Mouse (Mus musculus) forebrain, embryonic 14.5 days (tissue): ENCODE results near the gene Tmc2. TPM values are rescaled to one million over a fixed set of nuclear protein-coding genes. Genes with fewer than 3 reads are reported as not detected.

Experiments used
- ATAC-seq: fragments of 200-750 bp; cut with Nextera tagmentation; 2 replicates; pipeline ENCODE4 v1.8.0; 2017; ENCODE audit warnings: mild to moderate bottlenecking, moderate library complexity
- DNase-seq: peaks from one replicate; pipeline ENCODE4 v3.0.0-alpha.2; 2015; ENCODE audit warnings: low spot score
- H3K27ac ChIP-seq: fragments of 300-500 bp; sonication (generic); 2 replicates; pipeline ENCODE4 v1.5.1; 2014; ENCODE audit warnings: low read depth, mild to moderate bottlenecking, control low read depth, low read length, moderate library complexity
- H3K27me3 ChIP-seq: fragments of 300-500 bp; sonication (generic); replicated peaks from 2 replicates; pipeline ENCODE4 v1.6.1; 2014; ENCODE audit warnings: low read length, control low read depth, mixed read lengths; ENCODE audit not compliant: control insufficient read depth, insufficient read depth
- H3K36me3 ChIP-seq: fragments of 300-500 bp; sonication (generic); 2 replicates; pipeline ENCODE4 v1.6.1; 2014; ENCODE audit warnings: low read length, control low read depth; ENCODE audit not compliant: control insufficient read depth, insufficient read depth
- H3K4me1 ChIP-seq: fragments of 300-500 bp; sonication (generic); 2 replicates; pipeline ENCODE4 v1.6.1; 2014; ENCODE audit warnings: antibody characterized with exemption, low read length, control low read depth; ENCODE audit not compliant: control insufficient read depth, insufficient read depth
- H3K4me2 ChIP-seq: fragments of 300-500 bp; sonication (generic); 2 replicates; pipeline ENCODE4 v1.6.1; 2014; ENCODE audit warnings: mild to moderate bottlenecking, control low read depth, low read length
- H3K4me3 ChIP-seq: fragments of 300-500 bp; sonication (generic); 2 replicates; pipeline ENCODE4 v1.5.1; 2014; ENCODE audit warnings: low read depth, low read length, control low read depth
- H3K9ac ChIP-seq: fragments of 300-500 bp; sonication (generic); 2 replicates; pipeline ENCODE4 v1.6.1; 2014; ENCODE audit warnings: mild to moderate bottlenecking, low read length, control low read depth, moderate library complexity
- H3K9me3 ChIP-seq: fragments of 300-500 bp; sonication (generic); replicated peaks from 2 replicates; pipeline ENCODE4 v1.6.1; 2016; ENCODE audit warnings: low read length, control low read depth, mixed read lengths; ENCODE audit not compliant: control insufficient read depth
- WGBS: fragments of 180-500 bp; shearing (Covaris S2); extraction: QIAGEN DNeasy Blood & Tissue Kit; methylation state at CpG from one replicate; pipeline ENCODE4 v1.1.7; 2014; 5-methylcytosine and 5-hydroxymethylcytosine counted together
- polyA plus RNA-seq: library from polyadenylated mRNA; unstranded; fragments of >200 nt; fragmentation: Nextera tagmentation; extraction: Ambion mirVana; gene quantifications from 2 replicates; pipeline ENCODE4 v1.2.1, GENCODE M21; 2014

The Tmc2 gene
- polyA plus RNA-seq, 1 experiment from 2014 or later, result not detected

DNA sequence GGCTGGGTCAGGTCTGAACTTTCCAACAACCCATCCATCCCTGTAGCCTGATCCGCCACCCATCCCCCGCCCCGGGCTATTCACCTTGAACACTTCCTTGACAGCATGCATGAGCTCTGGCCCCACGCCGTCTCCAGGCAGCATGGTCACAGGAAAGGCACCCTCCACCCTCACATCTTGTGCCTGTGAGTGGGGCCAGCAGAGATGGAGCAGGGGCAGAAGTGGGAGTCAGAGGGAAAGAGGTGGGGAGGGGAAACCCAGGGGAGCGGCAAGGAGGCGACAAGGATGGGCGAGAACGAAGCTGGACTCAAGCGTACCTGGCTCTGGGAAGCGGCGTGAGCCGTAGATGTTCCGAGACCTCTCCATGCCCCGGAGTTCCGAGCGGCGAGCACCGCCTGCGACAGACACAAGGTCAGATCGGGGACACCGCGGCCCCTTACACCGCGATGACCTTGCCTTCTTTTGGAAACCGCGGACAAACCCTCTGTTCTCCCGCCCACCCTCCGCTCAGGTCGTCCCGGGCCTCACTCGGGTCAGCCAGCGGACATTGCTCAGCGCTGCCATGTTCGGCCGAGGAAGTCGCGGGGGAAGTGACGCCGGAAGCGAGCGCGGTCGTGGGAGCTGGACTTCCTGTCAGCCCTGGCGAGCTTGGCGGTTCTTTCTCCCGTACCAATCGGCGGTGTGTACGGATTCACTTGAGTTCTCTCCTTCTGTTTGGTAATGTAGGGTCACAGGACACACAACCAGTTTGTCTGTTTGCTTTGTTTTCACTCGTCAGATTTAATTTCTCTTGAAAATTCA lies 89.1 kb downstream of the Tmc2 start, which contains the start of gene Idh3b:
TSS of gene Idh3b (minus strand) at position 694 of the 801 bp plus-strand sequence.
- no peaks in the 10 kb centered on the region for H3K9me3 ChIP-seq
- under 1% methylated on average over 51 of the region's 51 CpGs for WGBS

DNA sequence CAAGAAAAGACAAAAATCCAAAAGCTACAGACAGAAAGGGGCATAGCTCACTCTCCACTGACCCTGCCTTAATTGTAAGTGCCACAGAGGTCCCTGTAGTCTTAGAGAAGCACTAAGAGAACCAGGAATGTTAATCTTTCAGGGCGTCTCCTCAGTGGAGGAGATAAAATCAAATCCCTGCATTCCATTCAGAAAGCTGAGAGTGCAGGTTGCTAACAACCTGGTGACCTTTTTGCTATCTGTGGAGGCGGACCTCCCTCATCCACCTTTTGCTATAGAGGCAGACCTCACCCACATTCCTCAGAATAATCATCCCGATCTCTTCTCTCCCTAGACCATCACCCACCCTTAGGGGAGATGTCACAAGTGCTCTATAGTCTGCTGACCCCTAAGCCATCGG lies 94.1 kb downstream of the Tmc2 start:
- WGBS, result 69% methylated on average over 4 of the region's 4 CpGs
- no peak for ATAC-seq
- Histone ChIP-seq H3K9ac (no peak overlapping the region), H3K4me2 (no peak overlapping the region), H3K27me3 (no peaks in the 10 kb centered on the region), H3K36me3 (no peaks in the 10 kb centered on the region), H3K9me3 (no peaks in the 10 kb centered on the region), H3K4me3 (no peak overlapping the region), H3K27ac (no peak overlapping the region), H3K4me1 (no peaks in the 10 kb centered on the region)
- DNase-seq, result no peak

More for the DNA sequence above, 89.1 kb downstream of the Tmc2 start, which contains the start of gene Idh3b:
- Histone ChIP-seq H3K9ac (peak within 1 kb of the TSS; percentile 83), H3K36me3 (peaks cover 31% of the 10 kb centered on the region), H3K27ac (peak within 1 kb of the TSS; percentile 6; the same call in 1 of the 2 replicates), H3K4me2 (peak within 1 kb of the TSS; percentile 95), H3K4me3 (peak within 1 kb of the TSS; percentile 75), H3K27me3 (no peaks in the 10 kb centered on the region), H3K4me1 (peaks cover 3% of the 10 kb centered on the region; the same call in 1 of the 2 replicates)
- DNase-seq, result peak; percentile 92
- ATAC-seq, result peak; percentile 93

DNA sequence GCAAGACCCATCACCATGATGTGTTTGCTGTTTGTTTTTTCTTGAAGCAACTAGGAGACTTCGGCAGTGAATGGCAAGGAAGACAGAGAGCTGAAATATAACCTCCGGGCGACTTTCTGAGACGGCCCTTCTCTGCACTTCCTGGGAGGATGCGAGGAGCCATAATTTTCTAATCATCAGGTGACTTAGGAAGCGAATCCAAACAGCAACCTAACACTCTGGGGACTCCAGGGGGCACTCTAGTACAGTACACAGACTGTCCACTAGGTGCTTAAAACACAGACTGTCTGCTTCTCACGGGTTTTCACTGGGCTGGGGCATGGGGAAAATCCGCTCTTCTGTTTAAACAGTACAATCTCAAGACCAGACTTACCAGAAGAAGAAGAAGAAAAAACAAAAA lies 96.4 kb downstream of the Tmc2 start:
- ATAC-seq, result peak; percentile 30; the same call in 1 of the 2 replicates
- no peak overlapping the region for H3K27ac ChIP-seq
- DNase-seq, result peak; percentile 92
- H3K36me3 ChIP-seq, result no peaks in the 10 kb centered on the region
- H3K4me3 ChIP-seq, result no peak overlapping the region
- H3K27me3 ChIP-seq, result no peaks in the 10 kb centered on the region
- H3K4me2 ChIP-seq, result no peak overlapping the region
- H3K9ac ChIP-seq, result no peak overlapping the region
- H3K4me1 ChIP-seq, result peaks cover 5% of the 10 kb centered on the region
- 20% methylated on average over 8 of the region's 8 CpGs for WGBS
- no peaks in the 10 kb centered on the region for H3K9me3 ChIP-seq

DNA sequence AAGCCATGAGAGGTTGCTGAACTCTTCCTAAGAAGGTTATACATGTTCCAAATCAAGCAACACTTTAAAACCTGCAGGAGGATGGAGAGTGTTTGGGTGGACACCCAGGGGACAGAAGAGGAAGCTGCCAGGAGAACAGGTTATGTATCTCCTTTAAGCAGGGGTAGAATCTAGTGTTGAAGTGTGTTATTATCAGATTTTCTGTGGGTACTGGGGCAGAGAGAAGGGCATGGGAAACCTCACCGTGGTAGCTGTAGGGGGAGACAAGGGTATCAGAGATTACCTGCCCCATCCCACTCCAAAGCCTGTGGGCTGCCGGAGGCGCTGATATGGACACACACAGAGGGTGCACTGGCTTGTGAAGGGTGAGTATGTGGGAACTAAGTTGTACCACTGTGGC lies 98.0 kb downstream of the Tmc2 start:
- no peak for DNase-seq
- H3K4me3 ChIP-seq, result no peak overlapping the region
- no peak overlapping the region for H3K9ac ChIP-seq
- no peaks in the 10 kb centered on the region for H3K27me3 ChIP-seq
- no peaks in the 10 kb centered on the region for H3K9me3 ChIP-seq
- no peak overlapping the region for H3K27ac ChIP-seq
- H3K4me2 ChIP-seq, result no peak overlapping the region
- peaks cover 6% of the 10 kb centered on the region for H3K4me1 ChIP-seq
- WGBS, result 41% methylated on average over 3 of the region's 3 CpGs
- ATAC-seq, result no peak
- H3K36me3 ChIP-seq, result 0 out of 2 replicates have a peak, but pooled peaks cover 3% of the 10 kb centered on the region

DNA sequence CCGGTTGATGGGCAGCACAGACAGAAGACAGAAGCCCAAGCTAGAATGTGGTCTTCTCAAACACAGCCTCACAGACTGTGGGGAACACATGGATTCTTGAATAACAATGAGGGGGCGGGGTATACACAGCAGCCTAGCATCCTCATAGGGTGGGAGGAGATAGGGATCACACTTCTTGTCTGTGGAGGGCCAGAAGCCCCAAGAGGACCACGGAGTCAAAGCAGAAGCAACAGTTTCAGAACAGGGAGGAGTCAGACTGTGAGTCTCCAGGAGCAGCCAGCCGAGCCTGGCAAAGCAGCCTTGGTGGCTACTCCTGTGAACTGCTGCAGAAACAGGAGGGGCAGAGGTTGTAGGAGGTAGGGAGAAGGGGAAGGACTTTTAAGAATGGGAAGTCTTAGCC lies 98.5 kb downstream of the Tmc2 start:
- Histone ChIP-seq H3K4me1 (peaks cover 6% of the 10 kb centered on the region), H3K9ac (no peak overlapping the region), H3K27me3 (no peaks in the 10 kb centered on the region), H3K4me3 (no peak overlapping the region), H3K9me3 (no peaks in the 10 kb centered on the region), H3K36me3 (peaks cover 7% of the 10 kb centered on the region; the same call in 1 of the 2 replicates), H3K4me2 (no peak overlapping the region), H3K27ac (no peak overlapping the region)
- 13% methylated on average over 4 of the region's 4 CpGs for WGBS
- ATAC-seq (no peak), DNase-seq (peak; percentile 53)

DNA sequence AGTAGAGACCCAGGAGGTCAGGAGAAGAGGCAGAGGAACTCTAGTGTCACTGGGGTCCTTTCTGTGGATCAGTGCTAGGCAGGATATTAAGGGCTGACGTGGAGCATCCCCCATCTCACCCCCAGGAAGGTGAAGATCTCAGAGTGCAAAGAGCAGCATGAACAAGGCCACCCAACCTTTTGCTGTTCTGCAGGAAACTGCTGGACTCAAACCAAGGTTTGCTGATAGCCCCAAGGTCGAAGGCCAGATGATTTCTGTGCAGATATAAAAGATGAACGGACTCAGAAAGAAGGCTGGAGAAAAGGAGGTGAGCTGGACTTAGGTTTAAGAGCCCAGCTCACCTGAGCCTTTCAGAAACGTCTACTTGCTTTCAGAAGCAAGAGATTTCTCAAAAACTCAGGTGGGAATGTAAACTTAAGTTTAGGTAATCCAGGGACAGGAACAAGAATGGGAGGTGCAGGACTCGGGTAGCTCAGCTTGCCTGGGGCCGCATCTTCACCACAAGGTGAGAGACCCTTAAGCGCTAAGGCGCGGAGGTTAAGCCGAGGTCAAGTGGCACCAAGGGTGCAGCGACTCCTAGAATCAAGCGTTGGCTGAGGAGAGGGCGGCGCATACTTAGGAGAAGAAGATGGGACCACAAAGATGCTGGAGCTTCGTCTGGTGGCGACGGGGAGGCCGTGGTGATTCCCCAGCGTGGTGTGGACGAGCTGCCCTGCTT lies 99.4 kb downstream of the Tmc2 start:
- DNase-seq (peak; percentile 37), ATAC-seq (peak; percentile 1; the same call in 1 of the 2 replicates)
- Histone ChIP-seq H3K27ac (peak overlapping the region; percentile 81; the same call in 1 of the 2 replicates), H3K4me2 (peak overlapping the region; percentile 67), H3K9ac (peak overlapping the region; percentile 83), H3K4me1 (peaks cover 6% of the 10 kb centered on the region), H3K27me3 (no peaks in the 10 kb centered on the region), H3K4me3 (peak overlapping the region; percentile 71), H3K9me3 (no peaks in the 10 kb centered on the region), H3K36me3 (peaks cover 9% of the 10 kb centered on the region; the same call in 1 of the 2 replicates)
- 8% methylated on average over 20 of the region's 20 CpGs for WGBS

DNA sequence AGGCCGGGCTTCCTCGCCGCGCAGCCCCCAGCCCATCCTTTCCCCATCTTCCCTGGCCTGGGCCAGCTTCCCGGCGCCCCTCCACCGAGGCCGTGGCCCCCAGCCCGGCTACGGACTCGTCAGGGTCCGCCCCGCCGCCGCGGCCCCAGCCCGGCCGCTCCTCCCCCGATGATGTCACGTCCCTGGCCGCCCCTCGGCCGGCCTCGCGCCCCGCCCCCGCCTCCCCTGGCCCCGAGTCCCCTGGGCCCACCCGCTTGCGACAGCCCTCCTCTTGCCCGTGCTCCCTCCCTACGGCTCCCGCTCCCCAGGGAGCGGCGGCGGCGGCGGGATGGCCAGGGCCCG lies 99.9 kb downstream of the Tmc2 start, which contains the start of gene Ebf4:
TSS of gene Ebf4 (plus strand) at position 234 of the 342 bp plus-strand sequence.
- no peaks in the 10 kb centered on the region for H3K27me3 ChIP-seq
- H3K9me3 ChIP-seq, result no peaks in the 10 kb centered on the region
- peaks cover 9% of the 10 kb centered on the region; the same call in 1 of the 2 replicates for H3K36me3 ChIP-seq
- peak within 1 kb of the TSS; percentile 71 for H3K4me3 ChIP-seq
- peak within 1 kb of the TSS; percentile 81 for H3K27ac ChIP-seq
- WGBS, result 1% methylated on average over 35 of the region's 39 CpGs
- H3K4me1 ChIP-seq, result peaks cover 6% of the 10 kb centered on the region
- DNase-seq (peak; percentile 81), ATAC-seq (peak; percentile 77)
- H3K4me2 ChIP-seq, result peak within 1 kb of the TSS; percentile 67
- peak within 1 kb of the TSS; percentile 83 for H3K9ac ChIP-seq

DNA sequence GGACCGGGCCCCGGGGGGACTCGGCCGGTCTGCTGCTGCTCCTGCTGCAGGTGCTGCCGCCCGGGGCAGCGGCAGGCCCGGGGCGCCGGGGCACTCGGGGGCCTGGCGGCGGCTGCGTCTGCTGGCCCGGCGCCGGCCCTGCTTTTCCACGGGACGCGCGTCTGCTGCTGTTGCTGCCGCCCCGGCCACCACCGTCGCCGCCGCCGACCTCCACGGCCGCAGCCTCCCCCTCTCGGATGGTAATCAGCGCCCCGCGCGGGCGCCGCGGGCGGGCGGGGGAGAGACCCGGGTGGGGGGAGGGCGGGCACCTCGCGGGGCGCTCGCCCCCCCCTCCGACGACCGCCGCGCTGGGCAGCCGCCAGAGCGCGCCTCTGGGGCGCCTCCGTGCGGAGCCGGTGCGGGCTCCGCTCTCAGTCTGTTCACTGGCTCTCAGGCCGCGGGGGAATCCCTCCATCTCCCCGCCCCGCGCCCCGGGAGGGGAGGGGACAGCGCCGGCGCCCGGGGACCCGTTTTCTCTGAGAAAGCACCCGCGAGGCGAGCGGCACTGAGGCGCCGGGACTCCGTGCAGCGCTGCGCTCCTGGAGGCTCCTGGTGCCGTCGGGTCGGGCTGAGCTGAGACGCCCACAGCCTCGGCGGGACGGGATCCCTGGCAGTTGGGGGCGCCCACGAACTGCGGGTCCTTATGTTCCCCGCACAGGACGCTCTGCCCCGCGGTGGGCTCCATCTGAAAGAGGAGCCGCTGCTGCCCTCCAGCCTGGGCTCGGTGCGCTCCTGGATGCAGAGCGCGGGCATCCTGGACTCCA lies 100.5 kb downstream of the Tmc2 start:
- Histone ChIP-seq H3K36me3 (peaks cover 13% of the 10 kb centered on the region), H3K4me3 (peak overlapping the region; percentile 71), H3K9me3 (no peaks in the 10 kb centered on the region), H3K27me3 (no peaks in the 10 kb centered on the region), H3K4me1 (peaks cover 6% of the 10 kb centered on the region), H3K4me2 (peak overlapping the region; percentile 67), H3K9ac (peak overlapping the region; percentile 83), H3K27ac (peak overlapping the region; percentile 81)
- DNase-seq (peak; percentile 81), ATAC-seq (peak; percentile 81)
- under 1% methylated on average over 50 of the region's 99 CpGs for WGBS
